Mouse (Mus musculus) testis, adult 2 months (tissue): ENCODE measurements around the gene Pitpnc1.

Experiments used
- CTCF ChIP-seq: fragments of 200-500 bp; IDR thresholded peaks from 2 replicates; pipeline ENCODE4 v1.5.1; 2012; ENCODE audit warnings: low read depth, mild to moderate bottlenecking, inconsistent platforms, low read length, moderate library complexity; ENCODE audit not compliant: control insufficient read depth, insufficient read depth, insufficient replicate concordance
- POLR2A ChIP-seq: fragments of 200-500 bp; IDR thresholded peaks from 2 replicates; pipeline ENCODE4 v1.6.1; 2012; ENCODE audit warnings: low read depth, mild to moderate bottlenecking, inconsistent platforms, low read length, moderate library complexity; ENCODE audit not compliant: control insufficient read depth

GRCm38 (mm10) chr11:107223169-107223561 lies 247.3 kb downstream of the Pitpnc1 start:
- no peak for TF ChIP-seq POLR2A
- no peak for TF ChIP-seq CTCF
